Mouse (Mus musculus) lung, embryonic 14.5 days (tissue): ENCODE results near the gene Fam240b. TPM values are rescaled to one million over a fixed set of nuclear protein-coding genes. Genes with fewer than 3 reads are reported as not detected.

ENCODE experiments used
- ATAC-seq: fragments of 200-750 bp; cut with Nextera tagmentation; 2 replicates; pipeline ENCODE4 v1.8.0; 2017; ENCODE audit warnings: mild to moderate bottlenecking, moderate TSS enrichment, moderate library complexity; ENCODE audit not compliant: insufficient read depth
- DNase-seq: peaks from one replicate; pipeline ENCODE4 v3.0.0-alpha.2; 2015
- H3K27ac ChIP-seq: fragments of 300-500 bp; sonication (generic); 2 replicates; pipeline ENCODE4 v1.5.1; 2014; ENCODE audit warnings: low read depth, mild to moderate bottlenecking, moderate library complexity
- H3K27me3 ChIP-seq: fragments of 300-500 bp; sonication (generic); 2 replicates; pipeline ENCODE4 v1.6.1; 2014; ENCODE audit warnings: low read length, control low read depth; ENCODE audit not compliant: insufficient read depth
- H3K36me3 ChIP-seq: fragments of 300-500 bp; sonication (generic); 2 replicates; pipeline ENCODE4 v1.6.1; 2014; ENCODE audit warnings: control low read depth; ENCODE audit not compliant: insufficient read depth
- H3K4me1 ChIP-seq: fragments of 300-500 bp; sonication (generic); 2 replicates; pipeline ENCODE4 v1.6.1; 2014; ENCODE audit warnings: antibody characterized with exemption, control low read depth; ENCODE audit not compliant: insufficient read depth
- H3K4me2 ChIP-seq: fragments of 300-500 bp; sonication (generic); 2 replicates; pipeline ENCODE4 v1.6.1; 2014; ENCODE audit warnings: mild to moderate bottlenecking
- H3K4me3 ChIP-seq: fragments of 300-500 bp; sonication (generic); 2 replicates; pipeline ENCODE4 v1.5.1; 2014; ENCODE audit warnings: low read depth, low read length
- H3K9ac ChIP-seq: fragments of 300-500 bp; sonication (generic); 2 replicates; pipeline ENCODE4 v1.6.1; 2014
- H3K9me3 ChIP-seq: fragments of 300-500 bp; sonication (generic); 2 replicates; pipeline ENCODE4 v1.6.1; 2016; ENCODE audit warnings: low read depth, low read length, control low read depth
- CTCF ChIP-seq: IDR thresholded peaks from 2 replicates; pipeline ENCODE4 v1.5.1; 2016; ENCODE audit warnings: antibody characterized with exemption, low read depth
- WGBS: fragments of 180-500 bp; shearing (Covaris S2); extraction: QIAGEN DNeasy Blood & Tissue Kit; methylation state at CpG from one replicate; pipeline ENCODE4 v1.1.7; 2014; 5-methylcytosine and 5-hydroxymethylcytosine counted together
- polyA plus RNA-seq: library from polyadenylated mRNA; unstranded; fragments of >200 nt; fragmentation: Nextera tagmentation; extraction: Ambion mirVana; gene quantifications from 2 replicates; pipeline ENCODE4 v1.2.1, GENCODE M21; 2014

The Fam240b gene
- not detected in 2 replicates for polyA plus RNA-seq

- H3K36me3 ChIP-seq = no peaks in the 10 kb centered on the region
- H3K9me3 ChIP-seq = no peaks in the 10 kb centered on the region
- H3K27ac ChIP-seq = no peak within 1 kb of the TSS
- H3K27me3 ChIP-seq = no peaks in the 10 kb centered on the region
- 85% methylated on average over 6 of the region's 6 CpGs for WGBS
- DNase-seq (no peak), ATAC-seq (no peak)
- H3K4me3 ChIP-seq = no peak within 1 kb of the TSS
- H3K4me1 ChIP-seq = no peaks in the 10 kb centered on the region; the same call in 1 of the 2 replicates
- H3K9ac ChIP-seq = no peak within 1 kb of the TSS
- no peak within 1 kb of the TSS for H3K4me2 ChIP-seq
- TF ChIP-seq CTCF = no peak
Observed at GRCm38 (mm10) chr13:64497692-64498091, at the start of gene Fam240b. Fam240b (minus strand) TSS chr13:64497792.

- 77% methylated on average over 5 of the region's 5 CpGs for WGBS
- no peaks in the 10 kb centered on the region for H3K36me3 ChIP-seq
- no peak overlapping the region for H3K4me3 ChIP-seq
- no peak overlapping the region for H3K27ac ChIP-seq
- no peaks in the 10 kb centered on the region for H3K9me3 ChIP-seq
- DNase-seq = no peak
- H3K9ac ChIP-seq = no peak overlapping the region
- no peaks in the 10 kb centered on the region for H3K4me1 ChIP-seq
- H3K27me3 ChIP-seq = no peaks in the 10 kb centered on the region
- no peak overlapping the region for H3K4me2 ChIP-seq
- TF ChIP-seq CTCF = no peak
- no peak for ATAC-seq
Observed at GRCm38 (mm10) chr13:64530139-64530538, 32.5 kb upstream of the Fam240b start.

GRCm38 (mm10) chr13:64526515-64527285 lies 29.1 kb upstream of the Fam240b start:
- 79% methylated on average over 15 of the region's 15 CpGs for WGBS
- no peak for ATAC-seq
- Histone ChIP-seq H3K4me2 (no peak overlapping the region), H3K4me3 (no peak overlapping the region), H3K27ac (no peak overlapping the region), H3K27me3 (no peaks in the 10 kb centered on the region), H3K9ac (no peak overlapping the region), H3K9me3 (no peaks in the 10 kb centered on the region), H3K36me3 (no peaks in the 10 kb centered on the region), H3K4me1 (no peaks in the 10 kb centered on the region)
- no peak for TF ChIP-seq CTCF
- DNase-seq = no peak

GRCm38 (mm10) chr13:64514247-64514646 lies 16.7 kb upstream of the Fam240b start:
- Histone ChIP-seq H3K4me1 (no peaks in the 10 kb centered on the region), H3K27ac (no peak overlapping the region), H3K36me3 (no peaks in the 10 kb centered on the region), H3K9ac (no peak overlapping the region), H3K27me3 (no peaks in the 10 kb centered on the region), H3K4me2 (no peak overlapping the region), H3K4me3 (no peak overlapping the region), H3K9me3 (no peaks in the 10 kb centered on the region)
- no peak for DNase-seq
- ATAC-seq = no peak
- TF ChIP-seq CTCF = no peak
- 74% methylated on average over 2 of the region's 2 CpGs for WGBS

- Histone ChIP-seq H3K27me3 (no peaks in the 10 kb centered on the region), H3K27ac (no peak overlapping the region), H3K36me3 (no peaks in the 10 kb centered on the region), H3K4me1 (no peaks in the 10 kb centered on the region), H3K4me3 (no peak overlapping the region), H3K9ac (no peak overlapping the region), H3K9me3 (no peaks in the 10 kb centered on the region), H3K4me2 (no peak overlapping the region)
- ATAC-seq (no peak), DNase-seq (peak; percentile 28)
- no peak for TF ChIP-seq CTCF
Observed at GRCm38 (mm10) chr13:64511616-64512015, 14.0 kb upstream of the Fam240b start.

GRCm38 (mm10) chr13:64507361-64507760 lies 9.8 kb upstream of the Fam240b start:
- Histone ChIP-seq H3K4me1 (no peaks in the 10 kb centered on the region), H3K27ac (no peak overlapping the region), H3K4me2 (no peak overlapping the region), H3K9me3 (no peaks in the 10 kb centered on the region), H3K9ac (no peak overlapping the region), H3K4me3 (no peak overlapping the region), H3K36me3 (no peaks in the 10 kb centered on the region), H3K27me3 (no peaks in the 10 kb centered on the region)
- peak; percentile 36 for DNase-seq
- TF ChIP-seq CTCF = no peak
- peak; percentile 81; the same call in 1 of the 2 replicates for ATAC-seq

- no peak for DNase-seq
Observed at GRCm38 (mm10) chr13:64502833-64503232, 5.2 kb upstream of the Fam240b start.

More at GRCm38 (mm10) chr13:64502833-64503232, 5.2 kb upstream of the Fam240b start:
- TF ChIP-seq CTCF = no peak
- H3K27me3 ChIP-seq = no peaks in the 10 kb centered on the region
- no peak for ATAC-seq
- H3K4me2 ChIP-seq = no peak overlapping the region
- no peaks in the 10 kb centered on the region for H3K4me1 ChIP-seq
- no peaks in the 10 kb centered on the region for H3K9me3 ChIP-seq
- WGBS = 79% methylated on average over 3 of the region's 3 CpGs
- no peaks in the 10 kb centered on the region for H3K36me3 ChIP-seq
- H3K4me3 ChIP-seq = no peak overlapping the region
- H3K27ac ChIP-seq = no peak overlapping the region
- H3K9ac ChIP-seq = no peak overlapping the region
